Mouse (Mus musculus) stomach, postnatal 0 days (tissue): ENCODE measurements at regions not wholly inside any gene's neighbourhood (a gene's known extent, or its start where the extent isn't known, plus 50 kb on each side); places are given as distances from the start of the nearest gene placed in this dataset.
"Not testable (repeated sequence)": the region's sequence is repeated elsewhere in the genome, so short reads cannot be mapped to it uniquely, and the experiment has no call there.

Experiments used
- ATAC-seq: fragments of 200-750 bp; cut with Nextera tagmentation; 2 replicates; pipeline ENCODE4 v1.8.0; 2017; ENCODE audit not compliant: low FRiP score, low TSS enrichment
- DNase-seq: peaks from one replicate; pipeline ENCODE4 v3.0.0-alpha.2; 2016; ENCODE audit warnings: low spot score
- H3K27ac ChIP-seq: fragments of 300-500 bp; sonication (generic); replicated peaks from 2 replicates; pipeline ENCODE4 v1.5.1; 2014; ENCODE audit warnings: mild to moderate bottlenecking, control low read depth
- H3K27me3 ChIP-seq: fragments of 300-500 bp; sonication (generic); 2 replicates; pipeline ENCODE4 v1.6.1; 2014; ENCODE audit warnings: low read length; ENCODE audit not compliant: control insufficient read depth, insufficient read depth
- H3K36me3 ChIP-seq: fragments of 300-500 bp; sonication (generic); 2 replicates; pipeline ENCODE4 v1.6.1; 2014; ENCODE audit warnings: low read length, mixed read lengths; ENCODE audit not compliant: control insufficient read depth, insufficient read depth
- H3K4me1 ChIP-seq: fragments of 300-500 bp; sonication (generic); replicated peaks from 2 replicates; pipeline ENCODE4 v1.6.1; 2014; ENCODE audit warnings: antibody characterized with exemption; ENCODE audit not compliant: control insufficient read depth, insufficient read depth
- H3K4me2 ChIP-seq: fragments of 300-500 bp; sonication (generic); replicated peaks from 2 replicates; pipeline ENCODE4 v1.6.1; 2014; ENCODE audit warnings: low read depth, mild to moderate bottlenecking, control low read depth, moderate library complexity
- H3K4me3 ChIP-seq: fragments of 300-500 bp; sonication (generic); 2 replicates; pipeline ENCODE4 v1.5.1; 2014; ENCODE audit warnings: low read depth, low read length, control low read depth
- H3K9ac ChIP-seq: fragments of 300-500 bp; sonication (generic); 2 replicates; pipeline ENCODE4 v1.6.1; 2014; ENCODE audit warnings: mild to moderate bottlenecking, low read length, control low read depth, mixed read lengths
- H3K9me3 ChIP-seq: fragments of 300-500 bp; sonication (generic); 2 replicates; pipeline ENCODE4 v1.6.1; 2016; ENCODE audit warnings: low read length; ENCODE audit not compliant: control insufficient read depth
- CTCF ChIP-seq: IDR thresholded peaks from 2 replicates; pipeline ENCODE4 v1.5.1; 2016; ENCODE audit warnings: antibody characterized with exemption, low read depth, mild to moderate bottlenecking, moderate library complexity
- EP300 ChIP-seq: optimal IDR thresholded peaks from 2 replicates; pipeline ENCODE3; 2016; ENCODE audit warnings: antibody characterized with exemption
- WGBS: fragments of 180-500 bp; shearing (Covaris S2); extraction: QIAGEN DNeasy Blood & Tissue Kit; methylation state at CpG from one replicate; pipeline ENCODE4 v1.1.7; 2014; 5-methylcytosine and 5-hydroxymethylcytosine counted together

GRCm38 (mm10) chr3:15022773-15023172 lies 136.7 kb downstream of the Car2 start:
- H3K36me3 ChIP-seq = no peaks in the 10 kb centered on the region
- no peak overlapping the region for H3K9ac ChIP-seq
- no peak for DNase-seq
- WGBS = 53% methylated on average over 2 of the region's 2 CpGs
- no peak overlapping the region for H3K4me2 ChIP-seq
- no peaks in the 10 kb centered on the region for H3K27me3 ChIP-seq
- no peak for ATAC-seq
- no peak for TF ChIP-seq CTCF
- no peak for TF ChIP-seq EP300
- H3K4me1 ChIP-seq = no peaks in the 10 kb centered on the region
- H3K4me3 ChIP-seq = no peak overlapping the region
- no peaks in the 10 kb centered on the region for H3K9me3 ChIP-seq
- H3K27ac ChIP-seq = no peak overlapping the region

GRCm38 (mm10) chr3:15040866-15041528 lies 154.9 kb downstream of the Car2 start:
- 61% methylated on average over 7 of the region's 7 CpGs for WGBS
- TF ChIP-seq CTCF (no peak), EP300 (no peak)
- Histone ChIP-seq H3K27me3 (no peaks in the 10 kb centered on the region), H3K9ac (no peak overlapping the region), H3K4me2 (no peak overlapping the region), H3K4me3 (no peak overlapping the region), H3K4me1 (no peaks in the 10 kb centered on the region), H3K27ac (no peak overlapping the region), H3K9me3 (no peaks in the 10 kb centered on the region), H3K36me3 (no peaks in the 10 kb centered on the region)
- ATAC-seq = no peak
- DNase-seq = no peak

- WGBS = 37% methylated on average over 3 of the region's 3 CpGs
- Histone ChIP-seq H3K4me2 (no peak overlapping the region), H3K27me3 (no peaks in the 10 kb centered on the region)
Measured at GRCm38 (mm10) chr3:15053968-15054367, 167.9 kb downstream of the Car2 start.

GRCm38 (mm10) chr3:15055516-15056256 lies 169.6 kb downstream of the Car2 start:
- H3K4me2 ChIP-seq, H3K4me1 ChIP-seq, H3K9ac ChIP-seq, H3K27me3 ChIP-seq, H3K4me3 ChIP-seq, ATAC-seq, H3K9me3 ChIP-seq, DNase-seq, H3K36me3 ChIP-seq, H3K27ac ChIP-seq: not testable (repeated sequence)
- WGBS = 91% methylated on average over 8 of the region's 8 CpGs

More at GRCm38 (mm10) chr3:15053968-15054367, 167.9 kb downstream of the Car2 start:
- no peak for TF ChIP-seq CTCF
- TF ChIP-seq EP300 = no peak
- no peak overlapping the region for H3K9ac ChIP-seq
- H3K36me3 ChIP-seq = no peaks in the 10 kb centered on the region
- no peaks in the 10 kb centered on the region for H3K4me1 ChIP-seq
- H3K4me3 ChIP-seq = no peak overlapping the region
- no peak overlapping the region for H3K27ac ChIP-seq
- DNase-seq = no peak
- ATAC-seq = no peak
- no peaks in the 10 kb centered on the region for H3K9me3 ChIP-seq

- not testable (repeated sequence) for H3K9ac ChIP-seq, H3K4me1 ChIP-seq, H3K4me2 ChIP-seq, H3K27me3 ChIP-seq, H3K4me3 ChIP-seq, DNase-seq, H3K9me3 ChIP-seq, H3K36me3 ChIP-seq, ATAC-seq, H3K27ac ChIP-seq
- 93% methylated on average over 5 of the region's 5 CpGs for WGBS
Measured at GRCm38 (mm10) chr3:15056788-15057585, 170.9 kb downstream of the Car2 start.

- no peak for ATAC-seq
- Histone ChIP-seq H3K9me3 (no peaks in the 10 kb centered on the region), H3K27me3 (no peaks in the 10 kb centered on the region), H3K4me1 (no peaks in the 10 kb centered on the region), H3K9ac (no peak overlapping the region), H3K27ac (no peak overlapping the region), H3K36me3 (no peaks in the 10 kb centered on the region), H3K4me3 (no peak overlapping the region), H3K4me2 (no peak overlapping the region)
- TF ChIP-seq CTCF = no peak
- TF ChIP-seq EP300 = no peak
- no peak for DNase-seq
- WGBS = 65% methylated on average over 3 of the region's 3 CpGs
Measured at GRCm38 (mm10) chr3:15065681-15066080, 179.6 kb downstream of the Car2 start.
